Mouse (Mus musculus) megakaryocyte, embryonic 14.5 days (primary cell): ENCODE measurements at regions not wholly inside any gene's neighbourhood (a gene's known extent, or its start where the extent isn't known, plus 50 kb on each side); places are given as distances from the start of the nearest gene placed in this dataset.

Source experiments
- H3K27me3 ChIP-seq: replicated peaks from 2 replicates; pipeline ENCODE3; 2012; ENCODE audit warnings: inconsistent platforms
- H3K36me3 ChIP-seq: replicated peaks from 2 replicates; pipeline ENCODE3; 2012; ENCODE audit warnings: low read length, inconsistent platforms, mixed read lengths
- H3K4me1 ChIP-seq: 2 replicates; pipeline ENCODE4 v1.6.1; 2012; ENCODE audit warnings: inconsistent platforms
- H3K4me3 ChIP-seq: replicated peaks from 2 replicates; pipeline ENCODE3; 2012; ENCODE audit warnings: moderate library complexity, mild to moderate bottlenecking, inconsistent platforms
- H3K9me3 ChIP-seq: 2 replicates; pipeline ENCODE4 v1.6.1; 2012; ENCODE audit warnings: inconsistent platforms
- FLI1 ChIP-seq: IDR thresholded peaks from 2 replicates; pipeline ENCODE4 v1.6.1; 2012; ENCODE audit warnings: low read length, inconsistent platforms, mixed read lengths
- GATA1 ChIP-seq: IDR thresholded peaks from 3 replicates; pipeline ENCODE4 v1.6.1; 2012; ENCODE audit warnings: mixed read lengths, low read length, inconsistent platforms, borderline replicate concordance

DNA sequence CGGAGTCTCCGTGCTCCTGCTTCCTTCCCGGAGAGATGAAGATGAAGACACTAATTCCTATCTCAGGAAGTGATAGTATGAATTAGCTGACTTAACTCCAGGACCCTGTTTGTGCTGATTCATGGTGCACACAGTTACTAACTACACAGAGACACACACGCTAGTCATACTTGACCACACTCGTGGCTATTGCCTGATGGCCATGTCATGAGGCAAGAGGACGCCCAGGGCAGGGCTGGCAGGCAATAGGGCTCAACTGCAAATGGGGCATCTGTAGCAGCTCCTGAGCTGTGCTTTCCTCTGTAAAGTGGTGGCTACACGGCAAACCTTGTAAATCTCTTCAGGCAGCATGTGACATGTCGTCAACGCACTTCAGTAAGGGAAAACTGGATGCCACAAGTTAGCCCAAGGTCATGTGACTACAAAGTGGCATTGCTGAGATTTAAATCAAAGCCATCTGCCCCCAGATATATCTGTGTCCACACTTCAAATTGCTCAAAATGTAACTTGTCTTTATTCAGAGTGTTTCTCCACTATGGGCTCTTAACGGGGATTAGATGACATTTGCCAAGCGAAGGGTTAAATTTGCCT lies 70.4 kb downstream of the Zfp706 start:
- H3K27me3 ChIP-seq: peaks cover 6% of the 10 kb centered on the region
- H3K36me3 ChIP-seq: peaks cover 14% of the 10 kb centered on the region
- peak overlapping the region; percentile 68 for H3K4me3 ChIP-seq
- peaks cover 81% of the 10 kb centered on the region for H3K4me1 ChIP-seq
- TF ChIP-seq FLI1 (no peak), GATA1 (no peak)
- 0 out of 2 replicates have a peak, but pooled peaks cover 4% of the 10 kb centered on the region for H3K9me3 ChIP-seq

DNA sequence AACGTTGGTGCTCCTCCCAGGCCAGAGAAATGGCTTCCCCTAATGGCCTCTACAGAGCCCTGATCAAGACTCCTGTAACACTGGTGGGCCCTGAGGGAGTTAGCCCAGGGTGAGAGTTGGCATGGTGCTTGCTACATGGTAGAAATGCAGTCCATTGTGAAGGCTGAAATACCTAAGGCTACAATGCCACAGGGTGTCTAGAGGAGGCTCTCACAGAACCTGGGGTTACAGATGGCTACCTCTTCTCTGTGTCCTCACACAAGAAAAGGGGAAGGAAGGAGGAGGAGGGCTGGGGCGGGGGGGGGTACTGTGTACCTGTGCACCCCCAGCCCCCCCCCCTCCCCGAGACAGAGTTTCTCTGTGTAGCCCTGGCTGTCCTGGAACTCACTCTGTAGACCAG lies 72.8 kb downstream of the Zfp706 start:
- Histone ChIP-seq H3K4me3 (no peak overlapping the region), H3K27me3 (peaks cover 4% of the 10 kb centered on the region), H3K36me3 (peaks cover 9% of the 10 kb centered on the region), H3K9me3 (peaks cover 8% of the 10 kb centered on the region), H3K4me1 (peaks cover 82% of the 10 kb centered on the region)
- TF ChIP-seq GATA1: no peak
- no peak for TF ChIP-seq FLI1

DNA sequence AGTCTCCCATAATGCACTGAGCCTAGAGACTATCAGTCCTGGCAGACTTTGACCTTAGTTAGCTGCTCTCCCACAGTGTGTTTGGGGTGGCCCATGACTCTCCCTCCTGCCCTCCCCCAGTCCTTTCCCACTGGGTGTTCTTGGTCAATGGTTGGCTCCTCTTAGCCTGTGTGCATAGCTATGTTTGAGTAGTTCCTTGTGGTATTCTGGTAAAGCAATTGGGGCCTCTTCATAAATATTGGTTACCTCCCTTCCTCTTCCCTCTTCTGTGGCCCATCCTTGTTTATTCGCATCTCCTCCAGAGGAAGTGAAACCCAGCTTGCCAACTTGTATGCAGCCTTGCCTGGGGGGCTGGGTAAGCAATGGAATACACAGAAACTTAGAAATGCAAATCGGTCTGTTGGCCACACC lies 74.0 kb downstream of the Zfp706 start:
- Histone ChIP-seq H3K9me3 (peaks cover 8% of the 10 kb centered on the region), H3K36me3 (peaks cover 7% of the 10 kb centered on the region), H3K4me3 (no peak overlapping the region), H3K4me1 (peaks cover 75% of the 10 kb centered on the region), H3K27me3 (peaks cover 4% of the 10 kb centered on the region)
- no peak for TF ChIP-seq FLI1
- no peak for TF ChIP-seq GATA1

DNA sequence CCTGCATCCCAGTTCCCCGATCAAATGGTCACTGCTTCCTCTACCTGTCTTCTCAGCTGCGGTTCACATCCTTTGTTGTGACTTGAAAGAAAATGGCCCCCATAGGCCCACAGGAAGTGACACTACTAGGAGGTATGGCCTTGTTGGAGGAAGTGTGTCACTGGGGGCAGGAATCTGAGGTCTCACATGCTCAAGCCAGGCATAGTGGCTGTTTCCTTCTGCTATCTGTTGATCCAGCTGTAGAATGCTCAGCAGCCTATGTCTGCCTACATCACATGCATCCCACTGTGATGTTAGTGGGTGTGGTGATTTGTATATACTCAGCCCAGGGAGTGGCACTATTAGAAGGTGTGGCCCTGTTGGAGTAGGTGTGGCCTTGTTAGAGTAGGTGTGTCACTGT lies 76.1 kb downstream of the Zfp706 start:
- Histone ChIP-seq H3K9me3 (peaks cover 8% of the 10 kb centered on the region), H3K4me3 (peak overlapping the region; percentile 31), H3K36me3 (peaks cover 7% of the 10 kb centered on the region), H3K27me3 (peaks cover 11% of the 10 kb centered on the region), H3K4me1 (peaks cover 59% of the 10 kb centered on the region)
- TF ChIP-seq FLI1: no peak
- no peak for TF ChIP-seq GATA1

DNA sequence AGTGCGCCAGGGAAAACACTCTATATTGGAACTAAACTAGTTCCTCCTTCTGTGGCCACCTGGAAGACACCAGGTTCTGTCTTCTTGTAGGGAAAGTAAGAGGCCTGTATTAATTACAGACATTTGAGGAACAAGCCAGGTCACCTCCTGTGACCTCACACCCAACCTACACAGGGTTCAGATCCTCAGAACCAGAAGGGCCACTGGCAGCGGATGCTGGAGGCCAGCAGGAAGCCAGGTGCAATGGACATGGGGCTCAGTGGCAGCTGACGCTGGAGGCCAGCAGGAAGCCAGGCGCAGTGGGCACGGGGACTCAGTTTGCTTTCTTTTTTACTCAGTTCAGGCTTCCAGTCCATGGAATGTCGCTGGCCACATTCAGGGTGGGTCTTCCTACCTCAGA lies 77.1 kb downstream of the Zfp706 start:
- peaks cover 8% of the 10 kb centered on the region for H3K9me3 ChIP-seq
- peaks cover 11% of the 10 kb centered on the region for H3K27me3 ChIP-seq
- no peak overlapping the region for H3K4me3 ChIP-seq
- H3K36me3 ChIP-seq: peaks cover 7% of the 10 kb centered on the region
- H3K4me1 ChIP-seq: peaks cover 54% of the 10 kb centered on the region
- TF ChIP-seq FLI1: no peak
- no peak for TF ChIP-seq GATA1

DNA sequence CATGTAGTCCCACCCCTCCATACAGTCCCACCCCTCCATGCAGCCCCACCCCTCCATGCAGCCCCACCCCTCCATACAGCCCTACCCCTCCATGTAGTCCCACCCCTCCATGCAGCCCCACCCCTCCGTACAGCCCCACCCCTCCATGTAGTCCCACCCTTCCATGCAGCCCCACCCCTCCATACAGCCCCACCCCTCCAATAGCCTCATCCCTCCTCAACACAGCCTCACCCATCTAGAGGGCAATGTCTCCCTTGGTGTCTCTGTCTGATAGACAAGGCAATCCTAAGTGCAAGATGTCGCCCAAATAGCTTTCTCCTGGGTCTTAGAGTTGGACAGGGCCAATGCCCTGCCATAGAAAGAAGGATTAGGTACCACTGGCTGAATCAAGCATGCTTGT lies 77.8 kb downstream of the Zfp706 start:
- peaks cover 8% of the 10 kb centered on the region for H3K9me3 ChIP-seq
- no peak overlapping the region for H3K4me3 ChIP-seq
- no peak for TF ChIP-seq FLI1
- TF ChIP-seq GATA1: no peak
- peaks cover 11% of the 10 kb centered on the region for H3K27me3 ChIP-seq
- peaks cover 57% of the 10 kb centered on the region for H3K4me1 ChIP-seq
- peaks cover 7% of the 10 kb centered on the region for H3K36me3 ChIP-seq

DNA sequence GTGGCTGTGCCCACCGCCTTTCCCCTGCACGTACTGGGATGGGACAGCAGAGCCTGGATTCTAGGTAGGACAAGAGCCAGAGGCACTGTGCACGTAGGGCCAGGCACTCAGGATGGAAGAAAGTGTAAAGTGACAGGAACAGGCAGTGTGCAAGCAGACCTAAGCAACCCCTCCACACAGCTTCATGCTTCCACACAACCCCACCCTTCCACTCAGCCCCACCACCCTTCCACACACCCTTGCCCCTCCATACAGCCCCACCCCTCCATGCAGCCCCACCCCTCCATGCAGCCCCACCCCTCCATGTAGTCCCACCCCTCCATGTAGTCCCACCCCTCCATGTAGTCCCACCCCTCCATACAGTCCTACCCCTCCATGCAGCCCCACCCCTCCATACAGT lies 78.5 kb downstream of the Zfp706 start:
- Histone ChIP-seq H3K9me3 (peaks cover 8% of the 10 kb centered on the region), H3K4me1 (peaks cover 61% of the 10 kb centered on the region), H3K27me3 (peaks cover 11% of the 10 kb centered on the region), H3K36me3 (peaks cover 7% of the 10 kb centered on the region), H3K4me3 (no peak overlapping the region)
- TF ChIP-seq FLI1: no peak
- TF ChIP-seq GATA1: no peak

DNA sequence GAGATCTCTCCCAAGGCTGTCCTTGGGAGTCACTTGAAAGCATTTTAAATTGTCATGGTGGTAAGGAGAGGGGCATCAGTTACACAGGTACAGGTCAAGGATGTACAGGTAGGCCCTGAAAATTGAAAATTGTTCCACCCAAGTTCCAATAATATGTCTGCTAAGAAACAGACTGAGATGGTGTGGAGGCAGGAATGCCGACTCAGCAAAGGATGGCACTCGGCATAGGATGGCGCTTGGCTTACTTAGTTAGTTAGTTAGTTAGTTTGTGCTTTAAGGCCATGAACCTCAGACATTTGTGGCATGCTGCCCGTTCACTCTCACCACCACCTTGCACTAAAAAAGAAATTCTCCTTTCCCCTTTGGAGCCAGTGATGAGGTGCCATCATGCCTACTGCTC lies 78.9 kb downstream of the Zfp706 start:
- Histone ChIP-seq H3K4me3 (no peak overlapping the region), H3K9me3 (peaks cover 8% of the 10 kb centered on the region), H3K27me3 (peaks cover 11% of the 10 kb centered on the region), H3K4me1 (peaks cover 59% of the 10 kb centered on the region), H3K36me3 (peaks cover 7% of the 10 kb centered on the region)
- TF ChIP-seq FLI1 (no peak), GATA1 (no peak)

DNA sequence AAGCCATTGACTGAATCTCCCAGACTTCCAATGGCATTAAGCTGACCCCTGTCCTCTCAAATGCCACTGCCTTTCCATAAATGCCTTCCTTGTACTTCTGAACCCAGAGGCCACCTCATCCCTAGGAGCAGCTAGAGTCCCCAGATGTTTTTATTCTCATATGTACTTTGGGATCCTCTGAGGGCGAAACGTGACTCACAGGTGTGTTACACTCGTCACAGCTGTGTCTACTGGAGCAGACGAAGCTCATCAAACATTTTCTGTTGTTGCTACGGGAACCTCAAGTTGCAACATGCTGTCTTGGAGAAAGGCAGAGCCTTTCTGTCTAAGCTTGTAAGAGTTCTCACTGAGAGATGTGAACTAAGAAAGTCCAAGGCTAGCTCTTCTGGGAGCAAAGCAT lies 80.1 kb downstream of the Zfp706 start:
- peaks cover 4% of the 10 kb centered on the region for H3K9me3 ChIP-seq
- peaks cover 49% of the 10 kb centered on the region for H3K4me1 ChIP-seq
- peaks cover 4% of the 10 kb centered on the region for H3K36me3 ChIP-seq
- TF ChIP-seq FLI1 (no peak), GATA1 (no peak)
- H3K4me3 ChIP-seq: no peak overlapping the region
- H3K27me3 ChIP-seq: peaks cover 14% of the 10 kb centered on the region

DNA sequence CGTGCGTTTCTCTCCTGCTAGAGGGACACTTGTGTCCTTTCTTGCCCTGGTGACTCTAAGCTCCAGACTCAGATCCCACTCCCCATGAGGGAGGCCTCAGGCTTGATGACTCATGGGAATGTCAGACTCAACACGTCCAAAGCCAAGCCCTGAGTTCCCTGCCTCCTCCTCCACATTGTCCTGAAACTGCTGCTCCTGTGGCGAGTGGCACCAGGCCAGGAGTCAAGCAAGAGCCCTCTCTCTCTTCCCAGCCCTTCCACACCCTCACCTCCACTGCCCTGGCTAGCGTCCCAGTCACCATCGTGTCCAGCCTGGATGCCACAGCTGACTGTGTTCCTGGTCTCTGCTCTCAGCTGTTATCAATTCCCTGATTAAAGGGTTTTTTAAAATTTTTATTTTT lies 83.4 kb downstream of the Zfp706 start:
- H3K27me3 ChIP-seq: peaks cover 23% of the 10 kb centered on the region
- H3K4me1 ChIP-seq: peaks cover 62% of the 10 kb centered on the region
- peak overlapping the region; percentile 12 for H3K4me3 ChIP-seq
- TF ChIP-seq GATA1 (no peak), FLI1 (no peak)
- peaks cover 5% of the 10 kb centered on the region for H3K9me3 ChIP-seq
- no peaks in the 10 kb centered on the region for H3K36me3 ChIP-seq
